Mouse (Mus musculus): ENCODE measurements around the gene Usp1. TPM values are rescaled to one million over a fixed set of nuclear protein-coding genes. Genes with fewer than 3 reads are reported as not detected.
A peak's percentile ranks its signal among the peaks of the same experiment; 100 is the strongest.
"Not testable (repeated sequence)": the region's sequence is repeated elsewhere in the genome, so short reads cannot be mapped to it uniquely, and the experiment has no call there.

Usp1 gene
- 11.0 and 20.7 TPM in 2 replicates for polyA plus RNA-seq (2012; rRNA removed)

- no peak for DNase-seq (ENCODE audit: low read depth)
Measured at GRCm38 (mm10) chr4:98923568-98924070, at the start of gene Usp1. Gene Usp1 (plus strand): TSS chr4:98923810.

GRCm38 (mm10) chr4:98882706-98883105 is 40.9 kb upstream of the Usp1 start:
- DNase-seq (ENCODE audit: low read depth) = no peak

GRCm38 (mm10) chr4:98886377-98886776 is 37.2 kb upstream of the Usp1 start:
- DNase-seq (ENCODE audit: low read depth) = no peak

GRCm38 (mm10) chr4:98887148-98887547 is 36.5 kb upstream of the Usp1 start:
- no peak for DNase-seq (ENCODE audit: low read depth)

GRCm38 (mm10) chr4:98910246-98910645 is 13.4 kb upstream of the Usp1 start:
- DNase-seq (ENCODE audit: low read depth) = no peak

GRCm38 (mm10) chr4:98917724-98918123 is 5.9 kb upstream of the Usp1 start:
- no peak for DNase-seq (ENCODE audit: low read depth)

- no peak for DNase-seq (ENCODE audit: low read depth)
Measured at GRCm38 (mm10) chr4:98918204-98918603, 5.4 kb upstream of the Usp1 start.

GRCm38 (mm10) chr4:98920896-98921295 is 2.7 kb upstream of the Usp1 start:
- no peak for DNase-seq (ENCODE audit: low read depth)

GRCm38 (mm10) chr4:98922061-98922642 is 1.5 kb upstream of the Usp1 start:
- no peak for DNase-seq (ENCODE audit: low read depth)

GRCm38 (mm10) chr4:98922643-98923567 is 705 bp upstream of the Usp1 start:
- peak; percentile 99 for DNase-seq (ENCODE audit: low read depth)

- DNase-seq (ENCODE audit: low read depth) = no peak
Measured at GRCm38 (mm10) chr4:98924071-98924905, 678 bp downstream of the Usp1 start.

- DNase-seq (ENCODE audit: low read depth) = no peak
Measured at GRCm38 (mm10) chr4:98924906-98925178, 1.2 kb downstream of the Usp1 start.

GRCm38 (mm10) chr4:98925250-98925781 is 1.7 kb downstream of the Usp1 start:
- no peak for DNase-seq (ENCODE audit: low read depth)

GRCm38 (mm10) chr4:98936036-98936435 is 12.4 kb downstream of the Usp1 start:
- no peak for DNase-seq (ENCODE audit: low read depth)

- DNase-seq (ENCODE audit: low read depth) = not testable (repeated sequence)
Measured at GRCm38 (mm10) chr4:98938210-98938609, 14.6 kb downstream of the Usp1 start.

GRCm38 (mm10) chr4:98950563-98950962 is 27.0 kb downstream of the Usp1 start:
- no peak for DNase-seq (ENCODE audit: low read depth)

GRCm38 (mm10) chr4:98955986-98956385 is 32.4 kb downstream of the Usp1 start:
- no peak for DNase-seq (ENCODE audit: low read depth)

- no peak for DNase-seq (ENCODE audit: low read depth)
Measured at GRCm38 (mm10) chr4:98960243-98960642, 36.6 kb downstream of the Usp1 start.

GRCm38 (mm10) chr4:98969946-98970345 is 46.3 kb downstream of the Usp1 start:
- no peak for DNase-seq (ENCODE audit: low read depth)

GRCm38 (mm10) chr4:98975741-98976140 is 52.1 kb downstream of the Usp1 start:
- no peak for DNase-seq (ENCODE audit: low read depth)

GRCm38 (mm10) chr4:98978288-98978687 is 54.7 kb downstream of the Usp1 start:
- not testable (repeated sequence) for DNase-seq (ENCODE audit: low read depth)

- no peak for DNase-seq (ENCODE audit: low read depth)
Measured at GRCm38 (mm10) chr4:98978693-98979092, 55.1 kb downstream of the Usp1 start.

All from gonadal fat pad, adult 2 months (tissue).